Mouse (Mus musculus) CH12F3 (cell line): ENCODE results near the gene BC029722.

Source experiments
- in situ Hi-C: fragments of 300-500 bp; cut with MboI; formaldehyde crosslinking; loops from 2 replicates; pipeline ENCODE4 v1.14.3; 2020; ENCODE audit warnings: low sequenced_read_pairs

BC029722 gene

DNA sequence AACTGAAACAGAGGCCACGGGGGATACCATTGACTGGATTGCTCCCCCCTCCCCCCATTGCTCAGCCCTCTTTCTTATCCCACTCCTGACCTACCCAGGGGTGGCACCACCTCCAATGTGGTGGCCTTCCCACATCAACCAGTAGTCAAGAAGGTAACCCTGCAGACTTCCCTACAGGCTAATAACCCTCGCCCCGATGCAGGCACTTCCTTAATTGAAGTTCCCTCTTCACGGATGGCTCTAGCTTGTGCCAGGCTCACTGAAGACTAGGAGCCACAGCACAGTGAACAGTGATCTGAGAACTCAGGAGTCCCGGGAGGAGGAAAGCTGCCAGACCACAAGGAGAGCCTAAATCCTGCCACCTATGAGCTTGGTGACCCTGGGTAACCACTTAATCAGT is 32.3 kb downstream of the BC029722 start:
- in situ Hi-C loops = no loop called here

DNA sequence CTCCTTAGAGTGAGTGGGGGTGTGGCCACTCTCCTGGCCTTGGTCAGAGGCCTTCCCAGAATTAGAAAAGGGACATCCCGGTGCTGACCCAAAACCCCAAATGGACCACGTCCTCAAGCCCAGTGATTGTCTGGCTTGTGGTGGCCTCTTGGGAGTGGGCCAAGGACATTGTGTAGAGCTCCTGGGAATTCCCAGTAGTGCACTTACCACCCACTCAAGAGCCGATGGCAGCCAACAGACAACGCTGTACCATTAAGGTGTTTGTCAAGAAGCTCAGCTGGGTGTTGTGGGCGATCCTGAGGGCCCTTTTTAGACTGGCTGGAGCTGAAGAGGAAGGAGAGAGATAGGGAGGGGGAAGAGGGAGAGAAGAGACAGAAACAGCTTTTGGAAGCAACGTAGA is 34.7 kb downstream of the BC029722 start:
- in situ Hi-C loops = no loop called here

GRCm38 (mm10) chr2:155779506-155779905 is 39.7 kb downstream of the BC029722 start:
- in situ Hi-C loops = no loop called here

GRCm38 (mm10) chr2:155779066-155779465 is 40.2 kb downstream of the BC029722 start:
- in situ Hi-C loops = no loop called here

GRCm38 (mm10) chr2:155778004-155778403 is 41.2 kb downstream of the BC029722 start:
- in situ Hi-C loops = no loop called here

DNA sequence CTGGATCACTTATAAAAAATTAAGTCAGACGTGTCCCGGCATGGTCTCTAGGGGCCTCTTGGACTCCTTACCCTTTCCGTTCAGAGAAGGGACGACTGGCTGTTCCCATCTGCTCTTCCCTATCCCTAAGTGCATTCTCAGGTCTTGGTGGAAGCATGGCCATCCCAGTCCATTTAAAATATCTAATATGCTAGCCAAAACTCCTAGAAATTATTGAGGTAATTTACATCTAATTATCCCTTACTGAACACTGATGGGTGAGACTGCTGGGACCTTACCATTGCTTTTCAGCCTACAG is 41.6 kb downstream of the BC029722 start:
- in situ Hi-C loops = no loop called here

DNA sequence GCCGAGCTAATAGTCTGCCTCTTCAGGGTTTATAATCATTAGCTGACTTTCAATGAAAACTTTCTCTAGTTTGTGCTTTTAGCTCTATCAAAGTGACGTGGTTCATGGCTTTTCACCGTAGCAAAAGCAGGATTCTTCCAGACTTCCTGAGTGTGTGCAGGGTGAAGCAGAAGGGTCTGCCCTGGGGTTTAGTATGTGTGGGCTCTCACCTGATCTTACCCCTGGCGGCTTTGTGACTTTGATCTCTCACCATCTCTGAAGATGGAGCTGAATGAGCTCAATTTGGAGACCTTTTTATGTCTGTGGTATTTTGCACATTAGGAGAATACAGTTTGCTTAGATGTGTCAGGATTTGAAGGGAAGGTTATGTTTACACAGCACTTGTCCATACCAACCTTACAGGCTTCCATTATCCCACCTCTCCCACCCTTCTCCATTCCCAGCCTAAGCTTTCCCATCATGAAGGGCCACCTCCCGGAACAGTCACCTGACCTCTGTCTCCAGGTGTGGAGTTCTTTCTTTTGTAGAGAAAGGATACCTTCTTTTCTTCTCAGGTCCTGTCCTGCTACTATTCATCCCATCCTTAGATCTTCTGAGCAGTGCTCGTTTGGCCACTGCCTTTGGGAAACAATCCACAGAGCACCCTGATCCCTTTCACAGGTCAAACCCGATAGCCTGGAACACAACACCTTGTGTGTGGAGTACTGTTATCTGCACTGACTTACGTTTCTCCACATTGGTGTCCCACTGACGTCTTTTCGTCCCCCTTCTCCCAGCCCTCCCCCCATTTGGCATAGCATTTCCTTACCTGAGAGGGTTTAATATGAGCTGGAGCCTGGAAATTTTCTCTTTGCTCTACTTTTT is 42.2 kb downstream of the BC029722 start:
- in situ Hi-C loops = no loop called here

DNA sequence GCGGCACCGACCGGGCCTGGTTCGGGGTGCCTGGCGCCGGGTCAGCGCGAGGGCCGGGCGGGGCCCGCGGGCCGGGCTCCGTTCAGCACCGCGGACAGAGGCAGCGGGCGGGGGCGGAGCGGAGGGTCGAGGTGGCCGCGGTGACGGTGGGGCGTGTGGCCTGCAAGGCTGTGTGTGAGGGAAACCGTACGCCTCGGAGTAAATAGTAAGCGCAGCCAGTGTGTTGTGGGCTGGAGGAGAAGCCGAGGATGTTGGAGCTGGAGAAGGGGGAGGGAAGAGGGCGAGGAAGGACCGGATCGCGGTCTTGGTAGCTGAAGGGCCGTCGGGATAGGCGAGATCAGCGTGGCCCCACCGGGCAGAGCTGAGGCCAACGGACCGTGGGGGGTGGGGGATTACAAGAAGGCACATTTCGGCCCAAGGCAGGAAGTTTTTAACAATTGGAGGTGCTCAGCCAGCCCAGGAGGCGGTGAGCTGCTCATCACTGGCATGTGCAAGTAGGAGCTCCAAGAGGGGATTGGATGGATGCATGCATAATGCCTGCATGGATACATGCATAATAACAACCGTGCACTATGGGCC is 43.5 kb downstream of the BC029722 start:
- in situ Hi-C loops = no loop called here

GRCm38 (mm10) chr2:155774927-155775684 is 44.1 kb downstream of the BC029722 start, which contains the start of gene Mmp24:
TSS of gene Mmp24 (plus strand) at chr2:155775342.
- in situ Hi-C loops = no loop called here

- in situ Hi-C loops = no loop called here
Measured at GRCm38 (mm10) chr2:155774261-155774926, 44.8 kb downstream of the BC029722 start.

DNA sequence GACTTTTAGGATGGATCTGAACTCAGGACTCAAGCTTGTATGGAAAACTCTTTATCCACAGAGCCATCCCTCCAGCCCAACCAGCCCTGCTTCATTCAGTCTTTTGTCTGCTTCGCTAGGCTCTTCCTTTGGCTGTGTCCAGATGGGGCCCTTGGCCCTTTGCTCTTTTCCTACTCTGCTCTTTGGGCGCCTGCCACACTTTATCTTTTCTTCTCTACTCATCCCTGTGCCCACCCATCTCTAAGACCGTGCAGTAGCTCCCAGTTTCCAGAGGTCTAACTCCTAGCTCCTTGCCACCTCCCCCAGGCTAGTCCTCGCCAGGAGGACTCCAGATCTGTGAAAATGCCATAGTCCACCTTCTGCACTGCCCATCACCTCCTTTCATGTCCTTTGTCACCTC is 45.6 kb downstream of the BC029722 start:
- in situ Hi-C loops = no loop called here
